Mouse (Mus musculus) CH12.LX (cell line): ENCODE measurements around the gene Sec22b.

Source experiments
- CTCF ChIP-seq, 2 experiments: IDR thresholded peaks in 1 of 2; conservative IDR thresholded peaks in 1 of 2; 2 replicates each; pipeline ENCODE4 v1.5.1; 2011 to 2012; ENCODE audit warnings: low read depth in 2 of 2, low read length in 2 of 2, improper control_type of control experiment in 1 of 2, inconsistent platforms in 1 of 2, mild to moderate bottlenecking in 1 of 2, moderate library complexity in 1 of 2
- POLR2A ChIP-seq: IDR thresholded peaks from 2 replicates; pipeline ENCODE4 v1.6.1; 2011; ENCODE audit warnings: low read depth, mild to moderate bottlenecking, improper control_type of control experiment, low read length
- RAD21 ChIP-seq: IDR thresholded peaks from 2 replicates; pipeline ENCODE4 v1.6.1; 2011; ENCODE audit warnings: low read depth, mild to moderate bottlenecking, low read length, improper control_type of control experiment, moderate library complexity
- USF1 ChIP-seq: IDR thresholded peaks from 2 replicates; pipeline ENCODE4 v1.6.1; 2014; ENCODE audit warnings: low read depth, mild to moderate bottlenecking, inconsistent platforms, low read length, improper control_type of control experiment
- ZKSCAN1 ChIP-seq: IDR thresholded peaks from 2 replicates; pipeline ENCODE4 v1.6.1; 2012; ENCODE audit warnings: low read depth, inconsistent platforms, low read length, improper control_type of control experiment, borderline replicate concordance

- TF ChIP-seq RAD21 (no peak), POLR2A (no peak), CTCF (conservative IDR thresholded peaks at IDR 0.05 in 1 of 2, IDR thresholded peaks at IDR 0.05 in 1 of 2; ENCODE audit: low read depth in 2 of 2, low read length in 2 of 2) (no peak), USF1 (no peak), ZKSCAN1 (no peak)
These were observed 61.0 kb downstream of the Sec22b start for GRCm38 (mm10) chr3:97961962-97962361.
